Mouse (Mus musculus) E14TG2a.4 (cell line): ENCODE results near the gene Kcna5.

Experiments
- CTCF ChIP-seq: conservative IDR thresholded peaks from 2 replicates; pipeline ENCODE4 v1.5.1; 2014; ENCODE audit warnings: low read length
- NANOG ChIP-seq: IDR thresholded peaks from 2 replicates; pipeline ENCODE4 v1.6.1; 2014; ENCODE audit warnings: borderline replicate concordance, low read length, mixed read lengths
- POU5F1 ChIP-seq: IDR thresholded peaks from 2 replicates; pipeline ENCODE4 v1.6.1; 2014; ENCODE audit warnings: low read length, borderline replicate concordance

DNA sequence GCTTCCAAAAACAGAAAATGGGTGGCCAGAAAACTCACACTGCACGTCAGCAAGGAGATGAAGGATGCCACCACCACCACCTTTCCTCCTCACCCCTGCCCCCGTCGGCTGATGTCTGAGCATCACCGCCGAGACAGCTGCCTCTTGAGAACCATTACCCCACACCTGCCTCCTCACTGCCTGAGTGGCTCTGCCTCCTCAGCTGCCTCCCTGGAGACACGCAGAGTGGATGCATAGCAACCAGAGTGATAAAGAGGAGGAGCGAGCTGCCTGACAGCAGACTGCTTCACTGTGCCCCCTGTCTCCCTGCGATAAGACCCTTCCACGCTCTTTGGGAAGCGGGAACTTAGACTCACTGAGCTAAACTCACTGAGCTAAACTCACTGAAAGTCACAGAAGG lies 20.5 kb downstream of the Kcna5 start:
- TF ChIP-seq CTCF: no peak
- TF ChIP-seq POU5F1: no peak
- TF ChIP-seq NANOG: no peak
